In genomic region chr1:58803531-58803930, GRCm38 (mm10) we compare ENCODE assay signal across 15 mouse cellular contexts. TPM values are rescaled to one million over a fixed set of nuclear protein-coding genes. Genes with fewer than 3 reads are reported as not detected.
DNase-seq lines count a peak whose midpoint lies in the region; ATAC-seq and TF ChIP-seq lines count a peak whose summit lies in the region.
"Had no signal": no experiment of that assay in that cellular context is flagged by ENCODE, and none has a peak within 500 bp of the region (broad histone marks: within the 10 kb centered on the region; RNA-seq: fewer than 3 reads in every experiment).

No protein-coding gene starts in this region.

- no peak for TF ChIP-seq CTCF in gastrocnemius, adult 2 months (IDR thresholded peaks at IDR 0.05)

- H3K27me3 ChIP-seq in intestine, embryonic 16.5 days (replicated peaks; ENCODE audit: control insufficient read depth, insufficient read depth, low read length): no peaks in the 10 kb centered on the region
- H3K27me3 ChIP-seq: embryonic facial prominence, embryonic 15.5 days; forebrain, embryonic 13.5 days; heart, embryonic 13.5 days; hindbrain, embryonic 12.5 days had no signal

- H3K4me2 ChIP-seq in intestine, embryonic 16.5 days (ENCODE audit: low read depth, low read length): no peak overlapping the region
- H3K4me2 ChIP-seq: forebrain, embryonic 13.5 days; heart, embryonic 13.5 days; hindbrain, embryonic 12.5 days had no signal

- DNase-seq in gastrocnemius, adult 2 months: no peak
- DNase-seq in gastrocnemius, postnatal 36 days: no peak
- DNase-seq in thymus, postnatal 14 days: peak; percentile 17
- DNase-seq in thymus, postnatal 25 days: no peak
- DNase-seq in embryo, embryonic 11 days: no peak
- DNase-seq in adrenal gland, postnatal 25 days: no peak
- DNase-seq: cerebellum, postnatal 36 days; kidney, postnatal 25 days had no signal

- H3K4me3 ChIP-seq in gastrocnemius, adult 2 months: peak overlapping the region; percentile 64
- H3K4me3 ChIP-seq in intestine, embryonic 16.5 days (ENCODE audit: low read length): no peak overlapping the region
- H3K4me3 ChIP-seq: embryonic facial prominence, embryonic 15.5 days; forebrain, embryonic 13.5 days; heart, embryonic 13.5 days; hindbrain, embryonic 12.5 days; myocyte had no signal

- no peak overlapping the region for H3K9ac ChIP-seq in intestine, embryonic 16.5 days (ENCODE audit: low read depth, low read length)
- H3K9ac ChIP-seq: embryonic facial prominence, embryonic 15.5 days; forebrain, embryonic 13.5 days; heart, embryonic 13.5 days; hindbrain, embryonic 12.5 days had no signal

- H3K27ac ChIP-seq in gastrocnemius, adult 2 months: peak overlapping the region; percentile 83
- H3K27ac ChIP-seq in intestine, embryonic 16.5 days (ENCODE audit: low read length): peak overlapping the region; percentile 29; the same call in 1 of the 2 replicates
- H3K27ac ChIP-seq: embryonic facial prominence, embryonic 15.5 days; forebrain, embryonic 13.5 days; heart, embryonic 13.5 days; hindbrain, embryonic 12.5 days had no signal

- H3K9me3 ChIP-seq in intestine, embryonic 16.5 days (ENCODE audit: control insufficient read depth, low read length): peaks cover 4% of the 10 kb centered on the region; the same call in 1 of the 2 replicates
- H3K9me3 ChIP-seq: embryonic facial prominence, embryonic 15.5 days; forebrain, embryonic 13.5 days; hindbrain, embryonic 12.5 days had no signal

- intact Hi-C loops in gastrocnemius, adult 2 months (cut with DNase I): no loop called here
- intact Hi-C loops in gastrocnemius, postnatal 36 days (cut with DNase I): no loop called here

- 88% methylated on average over 6 of the region's 6 CpGs for WGBS in intestine, embryonic 16.5 days

- no peak for ATAC-seq in intestine, embryonic 16.5 days
- ATAC-seq in megakaryocyte-erythroid progenitor cell, adult 5-6 weeks (replicated peaks; ENCODE audit: low FRiP score, low TSS enrichment, poor library complexity, severe bottlenecking): no peak
- ATAC-seq: forebrain, embryonic 13.5 days had no signal

- H3K36me3 ChIP-seq in intestine, embryonic 16.5 days (ENCODE audit: control insufficient read depth, insufficient read depth, low read length): peaks cover 5% of the 10 kb centered on the region
- H3K36me3 ChIP-seq: hindbrain, embryonic 12.5 days had no signal

- no peaks in the 10 kb centered on the region for H3K4me1 ChIP-seq in intestine, embryonic 16.5 days (ENCODE audit: control insufficient read depth, insufficient read depth, low read length)
- H3K4me1 ChIP-seq: embryonic facial prominence, embryonic 15.5 days; forebrain, embryonic 13.5 days; heart, embryonic 13.5 days; hindbrain, embryonic 12.5 days had no signal

RNA-seq across cellular contexts. Expression of gene Casp8, which starts 8.4 kb away (rescaled TPM):
- 1 to 10 TPM; 2.6 to 2.7 TPM for total RNA-seq in gastrocnemius, adult 2 months (2021)
- 1 to 10 TPM; 2.5 to 3.1 TPM for total RNA-seq in gastrocnemius, postnatal 36 days (2021)
- polyA plus RNA-seq in intestine, embryonic 16.5 days (2015; fragmentation: Nextera tagmentation; extraction: Ambion mirVana): 54.3 and 56.4 TPM in 2 replicates
- total RNA-seq in adrenal gland, postnatal 25 days (2021): 19.7 and 20.4 TPM in 2 replicates
- 25.6 and 37.4 TPM in 2 replicates for total RNA-seq in megakaryocyte-erythroid progenitor cell, adult 5-6 weeks (2014; fragmentation: Nextera tagmentation)
- total RNA-seq in megakaryocyte-erythroid progenitor cell, adult 5-6 weeks (2017): 57.4 and 69.1 TPM in 2 replicates
